Mouse (Mus musculus) lung, postnatal 14 days (tissue): Measurements from ENCODE around the gene 4930579G24Rik.

Experiments
- DNase-seq: peaks from one replicate; pipeline ENCODE4 v3.0.0; 2021

4930579G24Rik gene

GRCm38 (mm10) chr3:79628561-79629415 lies at the start of gene 4930579G24Rik:
TSS of gene 4930579G24Rik (plus strand) at chr3:79629079.
- DNase-seq = peak; percentile 94

GRCm38 (mm10) chr3:79579891-79580575 lies 48.8 kb upstream of the 4930579G24Rik start:
- no peak for DNase-seq

- peak; percentile 91 for DNase-seq
Observed at GRCm38 (mm10) chr3:79586804-79587203, 42.1 kb upstream of the 4930579G24Rik start.

GRCm38 (mm10) chr3:79589671-79590070 lies 39.2 kb upstream of the 4930579G24Rik start:
- DNase-seq = no peak

- peak; percentile 76 for DNase-seq
Observed at GRCm38 (mm10) chr3:79590863-79591792, 37.8 kb upstream of the 4930579G24Rik start, which contains the start of gene Ppid. TSS of gene Ppid (plus strand) at chr3:79591342.

- no peak for DNase-seq
Observed at GRCm38 (mm10) chr3:79591793-79592471, 36.9 kb upstream of the 4930579G24Rik start.

- DNase-seq = no peak
Observed at GRCm38 (mm10) chr3:79595468-79595867, 33.4 kb upstream of the 4930579G24Rik start.

GRCm38 (mm10) chr3:79609886-79610285 lies 19.0 kb upstream of the 4930579G24Rik start:
- no peak for DNase-seq

GRCm38 (mm10) chr3:79627484-79628181 lies 1.2 kb upstream of the 4930579G24Rik start:
- DNase-seq = no peak

- no peak for DNase-seq
Observed at GRCm38 (mm10) chr3:79628182-79628560, 708 bp upstream of the 4930579G24Rik start.

GRCm38 (mm10) chr3:79629416-79629730 lies 494 bp downstream of the 4930579G24Rik start, which contains the start of gene Etfdh:
TSS of gene Etfdh (minus strand) at chr3:79629500.
- DNase-seq = peak; percentile 61

GRCm38 (mm10) chr3:79652129-79652528 lies 23.2 kb downstream of the 4930579G24Rik start:
- DNase-seq = no peak

GRCm38 (mm10) chr3:79656682-79657081 lies 27.8 kb downstream of the 4930579G24Rik start:
- no peak for DNase-seq

GRCm38 (mm10) chr3:79664787-79665408 lies 36.0 kb downstream of the 4930579G24Rik start:
- DNase-seq = peak; percentile 61

GRCm38 (mm10) chr3:79670556-79670955 lies 41.7 kb downstream of the 4930579G24Rik start:
- no peak for DNase-seq

- no peak for DNase-seq
Observed at GRCm38 (mm10) chr3:79672188-79672587, 43.3 kb downstream of the 4930579G24Rik start.

- DNase-seq = peak; percentile 79
Observed at GRCm38 (mm10) chr3:79673082-79673481, 44.2 kb downstream of the 4930579G24Rik start.

GRCm38 (mm10) chr3:79674641-79675040 lies 45.8 kb downstream of the 4930579G24Rik start:
- no peak for DNase-seq

GRCm38 (mm10) chr3:79676411-79676810 lies 47.5 kb downstream of the 4930579G24Rik start:
- DNase-seq = no peak
